Mouse (Mus musculus) olfactory bulb, adult 2 months (tissue): ENCODE results near the gene Fam78b.

Source experiments
- CTCF ChIP-seq: fragments of 200-500 bp; IDR thresholded peaks from 2 replicates; pipeline ENCODE4 v1.5.1; 2012; ENCODE audit warnings: low read depth, mild to moderate bottlenecking, low read length, moderate library complexity; ENCODE audit not compliant: insufficient read depth
- POLR2A ChIP-seq: fragments of 200-500 bp; IDR thresholded peaks from 2 replicates; pipeline ENCODE4 v1.6.1; 2012; ENCODE audit warnings: mild to moderate bottlenecking, low read depth, low read length, moderate library complexity; ENCODE audit not compliant: insufficient read depth

- TF ChIP-seq CTCF = no peak
- TF ChIP-seq POLR2A = no peak
Measured at GRCm38 (mm10) chr1:167116733-167117132, 115.5 kb downstream of the Fam78b start.
